9 mouse cellular contexts compared by ENCODE assay signal in genomic region chr11:12434597-12434996, GRCm38 (mm10). TPM values are rescaled to one million over a fixed set of nuclear protein-coding genes. Genes with fewer than 3 reads are reported as not detected.
DNase-seq lines count a peak whose midpoint lies in the region; ATAC-seq lines count a peak whose summit lies in the region.
"Had no signal": no experiment of that assay in that cellular context is flagged by ENCODE, and none has a peak within 500 bp of the region (broad histone marks: within the 10 kb centered on the region; RNA-seq: fewer than 3 reads in every experiment).

No protein-coding gene starts in this region.

- no peaks in the 10 kb centered on the region for H3K36me3 ChIP-seq in embryonic facial prominence, embryonic 13.5 days
- no peaks in the 10 kb centered on the region for H3K36me3 ChIP-seq in heart, embryonic 11.5 days (ENCODE audit: control insufficient read depth, insufficient read depth, low read length)
- H3K36me3 ChIP-seq in midbrain, embryonic 12.5 days: no peaks in the 10 kb centered on the region

- H3K27ac ChIP-seq in embryonic facial prominence, embryonic 13.5 days: peak overlapping the region; percentile 71
- H3K27ac ChIP-seq in heart, embryonic 11.5 days (ENCODE audit: low read depth, low read length): peak overlapping the region; percentile 65
- H3K27ac ChIP-seq in midbrain, embryonic 12.5 days (replicated peaks): no peak overlapping the region

- H3K4me2 ChIP-seq in embryonic facial prominence, embryonic 13.5 days: peak overlapping the region; percentile 5; the same call in 1 of the 2 replicates
- H3K4me2 ChIP-seq in heart, embryonic 11.5 days: peak overlapping the region; percentile 38
- no peak overlapping the region for H3K4me2 ChIP-seq in midbrain, embryonic 12.5 days (replicated peaks)

- H3K4me3 ChIP-seq in embryonic facial prominence, embryonic 13.5 days: no peak overlapping the region
- H3K4me3 ChIP-seq in heart, embryonic 11.5 days (ENCODE audit: low read depth, low read length): no peak overlapping the region
- H3K4me3 ChIP-seq in midbrain, embryonic 12.5 days: no peak overlapping the region

- intact Hi-C loops in left cerebral cortex, postnatal 36 days (cut with DNase I): no loop called here

- H3K4me1 ChIP-seq in embryonic facial prominence, embryonic 13.5 days: peaks cover 10% of the 10 kb centered on the region
- H3K4me1 ChIP-seq in heart, embryonic 11.5 days (ENCODE audit: control insufficient read depth, insufficient read depth, low read length): peaks cover 12% of the 10 kb centered on the region
- peaks cover 15% of the 10 kb centered on the region; the same call in 1 of the 2 replicates for H3K4me1 ChIP-seq in midbrain, embryonic 12.5 days

- no peaks in the 10 kb centered on the region for H3K27me3 ChIP-seq in embryonic facial prominence, embryonic 13.5 days
- no peaks in the 10 kb centered on the region for H3K27me3 ChIP-seq in heart, embryonic 11.5 days (ENCODE audit: control insufficient read depth, insufficient read depth, low read length)
- no peaks in the 10 kb centered on the region for H3K27me3 ChIP-seq in midbrain, embryonic 12.5 days

- DNase-seq in layer of hippocampus, adult 9-11 months: peak; percentile 43
- DNase-seq in layer of hippocampus, adult 18-20 months (ENCODE audit: low spot score in 2 of 2): no peak
- DNase-seq in c-Kit-positive CD71-positive TER-119-positive erythroid progenitor cells, embryonic 14.5 days (ENCODE audit: low spot score): no peak
- no peak for DNase-seq in left cerebral cortex, postnatal 36 days (ENCODE audit: low spot score in 2 of 2)
- DNase-seq: kidney, postnatal 4 days; thymus, postnatal 25 days had no signal

- H3K9me3 ChIP-seq in embryonic facial prominence, embryonic 13.5 days: no peaks in the 10 kb centered on the region
- no peaks in the 10 kb centered on the region for H3K9me3 ChIP-seq in heart, embryonic 11.5 days (replicated peaks; ENCODE audit: control insufficient read depth, low read length)
- H3K9me3 ChIP-seq in midbrain, embryonic 12.5 days: no peaks in the 10 kb centered on the region

- no peak overlapping the region for H3K9ac ChIP-seq in embryonic facial prominence, embryonic 13.5 days
- no peak overlapping the region for H3K9ac ChIP-seq in heart, embryonic 11.5 days (ENCODE audit: low read depth, low read length)
- H3K9ac ChIP-seq in midbrain, embryonic 12.5 days (replicated peaks): no peak overlapping the region

- 38% methylated on average over 4 of the region's 4 CpGs for WGBS in embryonic facial prominence, embryonic 13.5 days
- 44% methylated on average over 4 of the region's 4 CpGs for WGBS in heart, embryonic 11.5 days (ENCODE audit: insufficient replicate concordance)
- 61% methylated on average over 4 of the region's 4 CpGs for WGBS in midbrain, embryonic 12.5 days

- ATAC-seq in embryonic facial prominence, embryonic 13.5 days (ENCODE audit: insufficient number of reproducible peaks, insufficient read depth, low FRiP score, low TSS enrichment, low read depth): peak; percentile 73; the same call in 1 of the 2 replicates
- ATAC-seq in heart, embryonic 11.5 days (replicated peaks; ENCODE audit: insufficient number of reproducible peaks, low FRiP score, low TSS enrichment): peak; percentile 72; the same call in 1 of the 2 replicates
- 0 out of 2 replicates have a peak, but pooled peaks have one; percentile 45 for ATAC-seq in midbrain, embryonic 12.5 days (ENCODE audit: low FRiP score, low read depth)

RNA-seq across cellular contexts. Expression of gene Cobl, which starts 30.2 kb away (rescaled TPM):
- total RNA-seq in layer of hippocampus, adult 18-20 months (2021): 10 to 100 TPM; 18.0 to 27.4 TPM
- polyA plus RNA-seq in embryonic facial prominence, embryonic 13.5 days (2015; fragmentation: Nextera tagmentation; extraction: Ambion mirVana): 5.6 and 6.3 TPM in 2 replicates
- polyA plus RNA-seq in heart, embryonic 11.5 days (2014; fragmentation: Nextera tagmentation; extraction: Ambion mirVana): 31.4 and 36.0 TPM in 2 replicates
- polyA plus RNA-seq in midbrain, embryonic 12.5 days (2016; fragmentation: Nextera tagmentation; extraction: Ambion mirVana): 2.9 and 4.0 TPM in 2 replicates
- 100 to 1,000 TPM; 104 to 125 TPM for total RNA-seq in left cerebral cortex, postnatal 36 days (2021)
